Mouse (Mus musculus): ENCODE data around the gene Zfp143.

DNA sequence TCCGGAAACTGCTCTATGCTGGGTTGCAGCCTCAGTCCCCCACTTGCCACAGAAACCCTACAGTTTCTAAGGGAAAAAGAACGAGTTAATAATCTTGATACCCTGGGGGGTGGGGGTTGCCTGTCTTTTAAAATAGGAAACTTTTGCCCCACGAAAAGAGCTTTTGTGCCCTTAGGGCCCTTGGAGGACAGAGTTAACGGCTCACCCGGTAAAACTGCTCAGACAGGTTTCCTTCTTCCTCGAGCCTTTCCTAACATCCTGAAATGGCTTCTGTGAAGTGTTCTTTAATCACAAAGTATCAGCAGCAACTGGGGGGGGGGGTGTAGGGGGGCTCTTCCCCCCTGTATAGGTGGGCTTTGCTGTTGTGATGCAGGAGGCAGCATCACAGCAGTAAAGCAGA, 39.8 kb downstream of the Zfp143 start:
- TF ChIP-seq CTCF (IDR thresholded peaks at IDR 0.05; ENCODE audit: low read depth, low read length) (no peak), EP300 (IDR thresholded peaks at IDR 0.05; ENCODE audit: insufficient read depth, low read depth, low read length) (no peak)

Measured in ES-Bruce4 (cell line).